Comparison of ENCODE assay signal across 7 mouse cellular contexts in the genomic region with DNA sequence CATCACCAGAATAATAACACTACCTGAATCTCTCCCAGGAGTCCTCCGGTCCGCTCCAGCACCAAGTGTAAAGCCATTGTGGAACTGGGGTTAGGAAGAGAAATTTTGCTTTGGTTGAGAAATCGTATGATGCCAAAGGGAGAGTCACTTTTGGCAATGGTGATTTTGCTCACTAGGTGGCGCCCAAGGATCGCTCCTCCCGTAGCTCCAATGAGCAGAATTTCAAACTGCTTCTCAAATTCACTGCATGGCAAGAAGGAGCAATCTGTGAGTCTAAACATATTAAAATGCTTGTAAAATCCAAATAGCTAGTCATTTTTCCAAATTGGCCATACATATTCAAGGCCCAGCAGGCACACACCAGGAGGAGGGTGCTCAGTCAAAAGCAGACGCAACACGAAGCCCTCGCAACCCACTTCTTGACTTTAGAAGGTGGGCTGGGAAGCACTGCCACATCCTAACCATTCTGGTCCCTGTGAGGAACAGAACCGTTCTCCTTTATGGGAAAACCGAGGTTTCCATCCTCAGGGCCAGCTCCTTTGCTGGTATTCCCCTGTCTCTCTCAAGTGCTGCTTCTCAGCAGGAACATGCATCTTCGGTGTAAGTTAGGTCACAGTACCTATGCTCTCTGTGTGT.
DNase-seq lines count a peak whose midpoint lies in the region; ATAC-seq and TF ChIP-seq lines count a peak whose summit lies in the region.

No protein-coding gene starts in this region.

- CTCF ChIA-PET in Patski (lab: Charles Lee): interaction anchor here (1.1 to 5.9 kb wide), 10 partner anchors 10 to 355 kb away, joined by 3 to 43 read pairs (median 4); no protein-coding TSS in a partner anchor

- no peak for DNase-seq in Patski (ENCODE audit: low read depth, low spot score)
- DNase-seq in c-Kit-positive CD71-negative TER-119-negative erythroid progenitor cells, embryonic 14.5 days (ENCODE audit: low read depth): peak; percentile 33
- DNase-seq in hindbrain, embryonic 14.5 days (ENCODE audit: low spot score): peak; percentile 93
- DNase-seq in left cerebral cortex, adult 2 months (ENCODE audit: extremely low spot score in 1 of 2, low spot score in 2 of 2): peak; percentile 74 to 86
- peak; percentile 65 for DNase-seq in midbrain, embryonic 10.5 days (ENCODE audit: low spot score)
- DNase-seq in right cerebral cortex, postnatal 36 days (ENCODE audit: low spot score in 2 of 2): peak; percentile 46 to 74

- H3K27ac ChIP-seq in forebrain, embryonic 12.5 days: no peak overlapping the region
- no peak overlapping the region for H3K27ac ChIP-seq in hindbrain, embryonic 14.5 days
- no peak overlapping the region for H3K27ac ChIP-seq in left cerebral cortex, adult 2 months
- H3K27ac ChIP-seq in midbrain, embryonic 10.5 days (replicated peaks): no peak overlapping the region

- intact Hi-C loops in left cerebral cortex, adult 2 months (cut with DNase I): loop anchor here (1.0 kb wide), 2 partner anchors 202 to 322 kb away; no protein-coding TSS in a partner anchor

- H3K4me2 ChIP-seq in forebrain, embryonic 12.5 days: no peak overlapping the region
- H3K4me2 ChIP-seq in hindbrain, embryonic 14.5 days (replicated peaks): no peak overlapping the region

- no peak overlapping the region for H3K4me3 ChIP-seq in forebrain, embryonic 12.5 days (replicated peaks)
- H3K4me3 ChIP-seq in hindbrain, embryonic 14.5 days (replicated peaks; ENCODE audit: low read length): no peak overlapping the region
- H3K4me3 ChIP-seq in left cerebral cortex, adult 2 months: peak overlapping the region; percentile 25
- no peak overlapping the region for H3K4me3 ChIP-seq in midbrain, embryonic 10.5 days

- H3K4me1 ChIP-seq in forebrain, embryonic 12.5 days: no peaks in the 10 kb centered on the region
- H3K4me1 ChIP-seq in hindbrain, embryonic 14.5 days (replicated peaks; ENCODE audit: control insufficient read depth, insufficient read depth, low read length): no peaks in the 10 kb centered on the region
- H3K4me1 ChIP-seq in midbrain, embryonic 10.5 days: no peaks in the 10 kb centered on the region

- peak; percentile 65 for ATAC-seq in Patski
- ATAC-seq in forebrain, embryonic 12.5 days (ENCODE audit: low FRiP score): 0 out of 2 replicates have a peak, but pooled peaks have one; percentile 54
- ATAC-seq in hindbrain, embryonic 14.5 days (ENCODE audit: low FRiP score): peak; percentile 66; the same call in 1 of the 2 replicates

- in situ Hi-C loops in Patski (cut with MboI; ENCODE audit: low pct_unique_long_range_greater_than_20kb): loop anchor here (5.0 kb wide), 2 partner anchors 203 to 323 kb away; no protein-coding TSS in a partner anchor

- H3K9ac ChIP-seq in forebrain, embryonic 12.5 days: no peak overlapping the region
- H3K9ac ChIP-seq in hindbrain, embryonic 14.5 days: no peak overlapping the region

- H3K9me3 ChIP-seq in forebrain, embryonic 12.5 days: no peaks in the 10 kb centered on the region
- H3K9me3 ChIP-seq in hindbrain, embryonic 14.5 days (ENCODE audit: control insufficient read depth, low read length): no peaks in the 10 kb centered on the region
- no peaks in the 10 kb centered on the region for H3K9me3 ChIP-seq in midbrain, embryonic 10.5 days (replicated peaks)

- H3K36me3 ChIP-seq in forebrain, embryonic 12.5 days (replicated peaks): peaks cover 46% of the 10 kb centered on the region
- H3K36me3 ChIP-seq in hindbrain, embryonic 14.5 days (replicated peaks; ENCODE audit: control insufficient read depth, insufficient read depth): no peaks in the 10 kb centered on the region
- peaks cover 94% of the 10 kb centered on the region for H3K36me3 ChIP-seq in midbrain, embryonic 10.5 days

- WGBS in forebrain, embryonic 12.5 days: 49% methylated on average over 12 of the region's 12 CpGs
- WGBS in hindbrain, embryonic 14.5 days: 53% methylated on average over 12 of the region's 12 CpGs
- WGBS in midbrain, embryonic 10.5 days: 54% methylated on average over 12 of the region's 12 CpGs

- H3K27me3 ChIP-seq in Patski: peaks cover 24% of the 10 kb centered on the region
- H3K27me3 ChIP-seq in forebrain, embryonic 12.5 days: no peaks in the 10 kb centered on the region
- H3K27me3 ChIP-seq in hindbrain, embryonic 14.5 days (ENCODE audit: control insufficient read depth, insufficient read depth, low read length): no peaks in the 10 kb centered on the region
- no peaks in the 10 kb centered on the region for H3K27me3 ChIP-seq in midbrain, embryonic 10.5 days (ENCODE audit: low read depth, poor library complexity, severe bottlenecking)

- peak; percentile 93 for TF ChIP-seq CTCF in Patski (IDR thresholded peaks at IDR 0.05)
- peak; percentile 96 for TF ChIP-seq CTCF in left cerebral cortex, adult 2 months (IDR thresholded peaks at IDR 0.05)

- POLR2A ChIA-PET in Patski (lab: Charles Lee): interaction anchor here (0.6 kb wide), 1 partner anchor 212 kb away, joined by 3 read pairs; no protein-coding TSS in a partner anchor
